Mouse (Mus musculus) small intestine, adult 2 months (tissue): ENCODE measurements around the gene Nop9. TPM values are rescaled to one million over a fixed set of nuclear protein-coding genes. Genes with fewer than 3 reads are reported as not detected.
"Not testable (repeated sequence)": the region's sequence is repeated elsewhere in the genome, so short reads cannot be mapped to it uniquely, and the experiment has no call there.

ENCODE experiments used
- H3K27ac ChIP-seq: fragments of 200-500 bp; 2 replicates; pipeline ENCODE4 v1.5.1; 2012; ENCODE audit warnings: low read depth, low read length, control low read depth, inconsistent platforms; ENCODE audit not compliant: insufficient read depth
- H3K27me3 ChIP-seq: fragments of 200-500 bp; 2 replicates; pipeline ENCODE4 v1.6.1; 2012; ENCODE audit warnings: mild to moderate bottlenecking, moderate library complexity, low read length, inconsistent platforms; ENCODE audit not compliant: control insufficient read depth, insufficient read depth
- H3K36me3 ChIP-seq: fragments of 200-500 bp; 2 replicates; pipeline ENCODE4 v1.6.1; 2012; ENCODE audit warnings: mild to moderate bottlenecking, low read length, control low read depth, inconsistent platforms; ENCODE audit not compliant: control insufficient read depth, insufficient read depth
- H3K4me1 ChIP-seq: fragments of 200-500 bp; 2 replicates; pipeline ENCODE4 v1.6.1; 2012; ENCODE audit warnings: low read length, inconsistent platforms, mixed read lengths; ENCODE audit not compliant: control insufficient read depth, insufficient read depth, insufficient read length
- H3K4me3 ChIP-seq: fragments of 200-500 bp; 2 replicates; pipeline ENCODE4 v1.5.1; 2012; ENCODE audit warnings: low read depth, mild to moderate bottlenecking, control low read depth, inconsistent platforms, low read length, moderate library complexity
- CTCF ChIP-seq: fragments of 200-500 bp; IDR thresholded peaks from 2 replicates; pipeline ENCODE4 v1.5.1; 2012; ENCODE audit warnings: low read depth, mild to moderate bottlenecking, control low read depth, inconsistent platforms, low read length, moderate library complexity, mixed read lengths; ENCODE audit not compliant: insufficient replicate concordance, insufficient read length; ENCODE audit errors: extremely low read depth
- POLR2A ChIP-seq: fragments of 200-500 bp; IDR thresholded peaks from 2 replicates; pipeline ENCODE4 v1.6.1; 2012; ENCODE audit warnings: low read depth, mild to moderate bottlenecking, control low read depth, inconsistent platforms, low read length, moderate library complexity
- WGBS: fragments of 180-500 bp; shearing (Covaris S2); methylation state at CpG from one replicate; pipeline ENCODE4 v1.1.7; 2018; 5-methylcytosine and 5-hydroxymethylcytosine counted together
- polyA plus RNA-seq: library from polyadenylated mRNA; depleted of rRNA; stranded (reverse); fragments of >200 nt; gene quantifications from 2 replicates; pipeline ENCODE4 v1.2.3, GENCODE M21; 2012

Gene Nop9
- polyA plus RNA-seq, 1 experiment = 8.0 TPM

GRCm38 (mm10) chr14:55743711-55744110 lies 1.8 kb upstream of the Nop9 start:
- peak; percentile 94; the same call in 1 of the 2 replicates for TF ChIP-seq CTCF
- TF ChIP-seq POLR2A = no peak
- H3K27me3 ChIP-seq = no peaks in the 10 kb centered on the region
- H3K4me1 ChIP-seq = peaks cover 8% of the 10 kb centered on the region
- H3K27ac ChIP-seq = peak overlapping the region; percentile 35; the same call in 1 of the 2 replicates
- peaks cover 34% of the 10 kb centered on the region for H3K36me3 ChIP-seq
- H3K4me3 ChIP-seq = peak overlapping the region; percentile 53
- 12% methylated on average over 10 of the region's 10 CpGs for WGBS

GRCm38 (mm10) chr14:55745861-55746237 lies 356 bp downstream of the Nop9 start:
- Histone ChIP-seq H3K4me3 (peak overlapping the region; percentile 89), H3K4me1 (peaks cover 8% of the 10 kb centered on the region), H3K27ac (no peak overlapping the region), H3K27me3 (no peaks in the 10 kb centered on the region), H3K36me3 (peaks cover 24% of the 10 kb centered on the region)
- TF ChIP-seq CTCF (no peak), POLR2A (no peak)
- under 1% methylated on average over 31 of the region's 31 CpGs for WGBS

- TF ChIP-seq CTCF (no peak), POLR2A (no peak)
- Histone ChIP-seq H3K4me3 (0 out of 2 replicates have a peak overlapping the region, but pooled peaks have one; percentile 1), H3K27ac (no peak overlapping the region), H3K36me3 (peaks cover 29% of the 10 kb centered on the region), H3K27me3 (no peaks in the 10 kb centered on the region), H3K4me1 (peaks cover 8% of the 10 kb centered on the region)
- 77% methylated on average over 10 of the region's 10 CpGs for WGBS
Measured at GRCm38 (mm10) chr14:55747051-55747847, 1.8 kb downstream of the Nop9 start.

- TF ChIP-seq POLR2A = peak; percentile 14; the same call in 1 of the 2 replicates
- no peak for TF ChIP-seq CTCF
- WGBS = 23% methylated on average over 6 of the region's 6 CpGs
- Histone ChIP-seq H3K27ac (peak overlapping the region; percentile 100), H3K4me1 (peaks cover 6% of the 10 kb centered on the region), H3K27me3 (0 out of 2 replicates have a peak, but pooled peaks cover 9% of the 10 kb centered on the region), H3K4me3 (peak overlapping the region; percentile 68), H3K36me3 (peaks cover 38% of the 10 kb centered on the region)
Measured at GRCm38 (mm10) chr14:55757566-55757965, 12.1 kb downstream of the Nop9 start.

GRCm38 (mm10) chr14:55758363-55758784 lies 12.9 kb downstream of the Nop9 start, which contains the start of gene Cideb:
Gene Cideb, minus strand, starts transcription at chr14:55758458.
- 6% methylated on average over 8 of the region's 8 CpGs for WGBS
- TF ChIP-seq CTCF (peak; percentile 68; the same call in 1 of the 2 replicates), POLR2A (no peak)

GRCm38 (mm10) chr14:55760156-55760555 lies 14.7 kb downstream of the Nop9 start:
- TF ChIP-seq CTCF = peak; percentile 63; the same call in 1 of the 2 replicates
- WGBS = 0% methylated on average over 6 of the region's 6 CpGs
- Histone ChIP-seq H3K27me3 (0 out of 2 replicates have a peak, but pooled peaks cover 13% of the 10 kb centered on the region), H3K36me3 (peaks cover 13% of the 10 kb centered on the region)
- H3K4me3 ChIP-seq, H3K4me1 ChIP-seq, H3K27ac ChIP-seq: not testable (repeated sequence)

More at GRCm38 (mm10) chr14:55758363-55758784, 12.9 kb downstream of the Nop9 start, which contains the start of gene Cideb:
- Histone ChIP-seq H3K36me3 (peaks cover 30% of the 10 kb centered on the region), H3K27ac (peak within 1 kb of the TSS; percentile 100), H3K4me3 (peak within 1 kb of the TSS; percentile 68), H3K4me1 (peaks cover 6% of the 10 kb centered on the region), H3K27me3 (0 out of 2 replicates have a peak, but pooled peaks cover 13% of the 10 kb centered on the region)

DNA sequence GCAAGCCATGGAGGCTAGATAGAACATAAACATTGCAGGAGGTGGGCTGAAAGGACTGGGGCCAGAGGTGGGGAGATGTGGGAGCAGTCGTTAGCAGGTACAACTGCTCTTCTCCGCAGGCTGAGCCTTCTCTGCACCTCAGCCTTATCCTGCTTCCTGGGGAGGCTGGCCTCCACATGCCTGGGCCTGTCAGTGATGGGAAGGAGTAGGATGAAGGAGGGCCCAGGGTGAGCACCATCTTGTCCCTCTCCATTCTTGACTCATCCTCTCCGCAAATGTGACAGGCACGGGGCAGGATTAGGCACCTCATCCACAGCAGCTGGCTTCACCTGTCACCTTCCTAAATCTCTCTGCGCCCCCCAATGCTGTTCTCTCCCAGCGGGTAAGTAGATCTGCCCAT lies 15.7 kb downstream of the Nop9 start, which contains the start of gene Ltb4r2:
Ltb4r2 (plus strand) TSS at position 266 of the 400 bp plus-strand sequence.
- Histone ChIP-seq H3K36me3 (peaks cover 3% of the 10 kb centered on the region), H3K4me3 (peak within 1 kb of the TSS; percentile 60), H3K4me1 (peaks cover 6% of the 10 kb centered on the region), H3K27me3 (0 out of 2 replicates have a peak, but pooled peaks cover 13% of the 10 kb centered on the region), H3K27ac (no peak within 1 kb of the TSS)
- TF ChIP-seq CTCF (no peak), POLR2A (no peak)
- 92% methylated on average over 6 of the region's 6 CpGs for WGBS
